ENCODE assay signal across 8 mouse cellular contexts in genomic region chr2:32235433-32235832, GRCm38 (mm10). TPM values are rescaled to one million over a fixed set of nuclear protein-coding genes. Genes with fewer than 3 reads are reported as not detected.
A peak's percentile ranks its signal among the peaks of the same experiment; 100 is the strongest.
DNase-seq lines count a peak whose midpoint lies in the region; ATAC-seq and TF ChIP-seq lines count a peak whose summit lies in the region.

No protein-coding gene starts in this region.

- H3ac ChIP-seq in C2C12 (ENCODE audit: control insufficient read depth, insufficient read length, low read depth): peak overlapping the region; percentile 1

- no peak for TF ChIP-seq CTCF in heart, adult 2 months (IDR thresholded peaks at IDR 0.05)
- TF ChIP-seq CTCF in C2C12 (IDR thresholded peaks at IDR 0.05; ENCODE audit: control insufficient read depth, insufficient read depth, insufficient read length): no peak

- ATAC-seq in forebrain, embryonic 14.5 days: no peak
- no peak for ATAC-seq in liver, embryonic 16.5 days (ENCODE audit: low read depth)

- H3K27me3 ChIP-seq in heart, adult 2 months (ENCODE audit: control insufficient read depth, insufficient read depth, low read length): no peaks in the 10 kb centered on the region
- no peaks in the 10 kb centered on the region for H3K27me3 ChIP-seq in C2C12 (ENCODE audit: control insufficient read depth, insufficient read depth, insufficient read length)
- no peaks in the 10 kb centered on the region for H3K27me3 ChIP-seq in forebrain, embryonic 14.5 days (replicated peaks; ENCODE audit: control insufficient read depth, insufficient read depth, low read length)
- H3K27me3 ChIP-seq in liver, embryonic 16.5 days (ENCODE audit: control insufficient read depth, insufficient read depth, low read depth, low read length): no peaks in the 10 kb centered on the region

- intact Hi-C loops in heart, adult 2 months (cut with DNase I): no loop called here
- intact Hi-C loops in left cerebral cortex, postnatal 36 days (cut with DNase I): no loop called here

- no peak for DNase-seq in heart, adult 2 months
- DNase-seq in heart, postnatal 4 days: no peak
- DNase-seq in forebrain, embryonic 14.5 days (ENCODE audit: low spot score): no peak
- no peak for DNase-seq in gastrocnemius, postnatal 10 days
- no peak for DNase-seq in B cell, adult 2 months
- no peak for DNase-seq in left cerebral cortex, postnatal 36 days (ENCODE audit: low spot score in 2 of 2)

- no peaks in the 10 kb centered on the region for H3K9me3 ChIP-seq in forebrain, embryonic 14.5 days (replicated peaks; ENCODE audit: control insufficient read depth, low read length)
- H3K9me3 ChIP-seq in liver, embryonic 16.5 days (replicated peaks; ENCODE audit: control insufficient read depth, low read length): no peaks in the 10 kb centered on the region

- H3K4me1 ChIP-seq in heart, adult 2 months (ENCODE audit: control insufficient read depth, insufficient read depth, low read length): peaks cover 4% of the 10 kb centered on the region; the same call in 1 of the 2 replicates
- H3K4me1 ChIP-seq in forebrain, embryonic 14.5 days (ENCODE audit: control insufficient read depth, insufficient read depth, low read length): peaks cover 11% of the 10 kb centered on the region; the same call in 1 of the 2 replicates
- peaks cover 20% of the 10 kb centered on the region for H3K4me1 ChIP-seq in liver, embryonic 16.5 days (ENCODE audit: control insufficient read depth, low read depth, low read length)

- H3K4me3 ChIP-seq in heart, adult 2 months: peak overlapping the region; percentile 72; the same call in 1 of the 2 replicates
- peak overlapping the region; percentile 80 for H3K4me3 ChIP-seq in C2C12 (ENCODE audit: insufficient read depth, poor library complexity, severe bottlenecking)
- H3K4me3 ChIP-seq in forebrain, embryonic 14.5 days (ENCODE audit: low read depth, low read length): peak overlapping the region; percentile 65
- peak overlapping the region; percentile 77 for H3K4me3 ChIP-seq in liver, embryonic 16.5 days (ENCODE audit: low read depth, low read length)

- peak overlapping the region; percentile 87 for H3K4me2 ChIP-seq in forebrain, embryonic 14.5 days (ENCODE audit: low read length)
- H3K4me2 ChIP-seq in liver, embryonic 16.5 days (ENCODE audit: low read depth, low read length): peak overlapping the region; percentile 94

- no peak for TF ChIP-seq POLR2A in heart, adult 2 months (IDR thresholded peaks at IDR 0.05; ENCODE audit: insufficient read depth, low read depth, low read length)

- no peaks in the 10 kb centered on the region for H3K79me3 ChIP-seq in C2C12 (ENCODE audit: low read depth)

- no peaks in the 10 kb centered on the region for H3K36me3 ChIP-seq in heart, adult 2 months (ENCODE audit: control insufficient read depth, insufficient read depth, low read length)
- peaks cover 40% of the 10 kb centered on the region for H3K36me3 ChIP-seq in C2C12 (ENCODE audit: control insufficient read depth, insufficient read depth)
- H3K36me3 ChIP-seq in forebrain, embryonic 14.5 days (ENCODE audit: control insufficient read depth, insufficient read depth, low read length): peaks cover 50% of the 10 kb centered on the region
- peaks cover 14% of the 10 kb centered on the region for H3K36me3 ChIP-seq in liver, embryonic 16.5 days (ENCODE audit: control insufficient read depth, insufficient read depth)

- H3K79me2 ChIP-seq in heart, adult 2 months (replicated peaks; ENCODE audit: control insufficient read depth, insufficient read depth, low read length): no peaks in the 10 kb centered on the region
- H3K79me2 ChIP-seq in C2C12 (ENCODE audit: control insufficient read depth, insufficient read depth): peaks cover 14% of the 10 kb centered on the region

- H3K9ac ChIP-seq in heart, adult 2 months (ENCODE audit: low read depth, low read length): no peak overlapping the region
- peak overlapping the region; percentile 76 for H3K9ac ChIP-seq in forebrain, embryonic 14.5 days (ENCODE audit: low read length)
- H3K9ac ChIP-seq in liver, embryonic 16.5 days (ENCODE audit: low read depth, low read length): peak overlapping the region; percentile 83

- no peak overlapping the region for H3K27ac ChIP-seq in heart, adult 2 months
- H3K27ac ChIP-seq in forebrain, embryonic 14.5 days (ENCODE audit: low read depth, low read length): no peak overlapping the region
- no peak overlapping the region; the same call in 1 of the 2 replicates for H3K27ac ChIP-seq in liver, embryonic 16.5 days (ENCODE audit: low read length)

- TF ChIP-seq EP300 in heart, adult 2 months (IDR thresholded peaks at IDR 0.05; ENCODE audit: insufficient read depth, low read depth, low read length): no peak

- WGBS in heart, adult 2 months: 27% methylated on average over 7 of the region's 7 CpGs
- WGBS in forebrain, embryonic 14.5 days: 40% methylated on average over 7 of the region's 7 CpGs
- 22% methylated on average over 7 of the region's 7 CpGs for WGBS in liver, embryonic 16.5 days (ENCODE audit: insufficient replicate concordance)

TF ChIP-seq in C2C12, 6 proteins besides CTCF, POLR2A, EP300 and RAD21:
- TF ChIP-seq USF1 (IDR thresholded peaks at IDR 0.05; ENCODE audit: low read depth) (no peak), MYOD1 (IDR thresholded peaks at IDR 0.05; ENCODE audit: control insufficient read depth, insufficient read length, low read depth) (no peak), FOSL1 (IDR thresholded peaks at IDR 0.05; ENCODE audit: insufficient read depth, low read length, poor library complexity, severe bottlenecking) (no peak), CEBPB (IDR thresholded peaks at IDR 0.05; ENCODE audit: low read depth) (no peak), MYOG (IDR thresholded peaks at IDR 0.05; ENCODE audit: control insufficient read depth, extremely low read depth, insufficient read length) (no peak), MAX (IDR thresholded peaks at IDR 0.05) (no peak)

RNA-seq across cellular contexts. Expression of gene Pomt1, which starts 1.0 kb away (rescaled TPM):
- 10 to 100 TPM; 13.1 to 16.9 TPM for total RNA-seq in heart, adult 2 months (2021)
- 17.7 and 19.7 TPM in 2 replicates for polyA plus RNA-seq in heart, adult 2 months (2012; rRNA removed)
- 10 to 100 TPM; 18.0 to 19.1 TPM for total RNA-seq in heart, postnatal 4 days (2021)
- polyA plus RNA-seq in C2C12 (2012; fragmentation: generic; extraction: Trizol): 12.9 TPM
- 22.3 and 27.1 TPM in 2 replicates for polyA plus RNA-seq in forebrain, embryonic 14.5 days (2014; fragmentation: Nextera tagmentation; extraction: Ambion mirVana)
- 12.1 and 13.2 TPM in 2 replicates for polyA plus RNA-seq in liver, embryonic 16.5 days (2015; fragmentation: Nextera tagmentation; extraction: Ambion mirVana)
- 10 to 100 TPM; 16.0 to 17.2 TPM for total RNA-seq in gastrocnemius, postnatal 10 days (2021)
- 10 to 100 TPM; 16.3 to 22.1 TPM for total RNA-seq in left cerebral cortex, postnatal 36 days (2021)

RNA-seq across cellular contexts. Expression of gene Uck1, which starts 24.5 kb away (rescaled TPM):
- total RNA-seq in heart, adult 2 months (2021): 10 to 100 TPM; 22.5 to 22.8 TPM
- polyA plus RNA-seq in heart, adult 2 months (2012; rRNA removed): 41.7 and 43.1 TPM in 2 replicates
- total RNA-seq in heart, postnatal 4 days (2021): 10 to 100 TPM; 25.3 to 29.7 TPM
- 47.7 TPM for polyA plus RNA-seq in C2C12 (2012; fragmentation: generic; extraction: Trizol)
- polyA plus RNA-seq in forebrain, embryonic 14.5 days (2014; fragmentation: Nextera tagmentation; extraction: Ambion mirVana): 84.2 and 96.6 TPM in 2 replicates
- polyA plus RNA-seq in liver, embryonic 16.5 days (2015; fragmentation: Nextera tagmentation; extraction: Ambion mirVana): 27.9 and 28.5 TPM in 2 replicates
- total RNA-seq in gastrocnemius, postnatal 10 days (2021): 10 to 100 TPM; 18.0 to 20.2 TPM
- total RNA-seq in left cerebral cortex, postnatal 36 days (2021): 10 to 100 TPM; 50.1 to 52.6 TPM

RNA-seq across cellular contexts. Expression of gene Golga2, which starts 51.8 kb away (rescaled TPM):
- total RNA-seq in heart, adult 2 months (2021): 10 to 100 TPM; 69.8 to 79.9 TPM
- 34.5 and 44.0 TPM in 2 replicates for polyA plus RNA-seq in heart, adult 2 months (2012; rRNA removed)
- total RNA-seq in heart, postnatal 4 days (2021): 10 to 100 TPM; 75.1 to 78.1 TPM
- 36.3 TPM for polyA plus RNA-seq in C2C12 (2012; fragmentation: generic; extraction: Trizol)
- polyA plus RNA-seq in forebrain, embryonic 14.5 days (2014; fragmentation: Nextera tagmentation; extraction: Ambion mirVana): 15.5 and 20.6 TPM in 2 replicates
- polyA plus RNA-seq in liver, embryonic 16.5 days (2015; fragmentation: Nextera tagmentation; extraction: Ambion mirVana): 9.5 and 10.0 TPM in 2 replicates
- 10 to 100 TPM; 71.3 to 76.5 TPM for total RNA-seq in gastrocnemius, postnatal 10 days (2021)
- total RNA-seq in left cerebral cortex, postnatal 36 days (2021): 10 to 100 TPM; 83.4 to 89.9 TPM

RNA-seq across cellular contexts. Expression of gene Swi5, which starts 52.4 kb away (rescaled TPM):
- 100 to 1,000 TPM; 205 to 233 TPM for total RNA-seq in heart, adult 2 months (2021)
- polyA plus RNA-seq in heart, adult 2 months (2012; rRNA removed): 173 and 223 TPM in 2 replicates
- total RNA-seq in heart, postnatal 4 days (2021): 100 to 1,000 TPM; 181 to 193 TPM
- 387 TPM for polyA plus RNA-seq in C2C12 (2012; fragmentation: generic; extraction: Trizol)
- 186 and 243 TPM in 2 replicates for polyA plus RNA-seq in forebrain, embryonic 14.5 days (2014; fragmentation: Nextera tagmentation; extraction: Ambion mirVana)
- 134 and 157 TPM in 2 replicates for polyA plus RNA-seq in liver, embryonic 16.5 days (2015; fragmentation: Nextera tagmentation; extraction: Ambion mirVana)
- 100 to 1,000 TPM; 140 to 148 TPM for total RNA-seq in gastrocnemius, postnatal 10 days (2021)
- 100 to 1,000 TPM; 207 to 208 TPM for total RNA-seq in left cerebral cortex, postnatal 36 days (2021)
